Mouse (Mus musculus) liver, embryonic 18 days (tissue): ENCODE results near the gene Mef2d. TPM values are rescaled to one million over a fixed set of nuclear protein-coding genes. Genes with fewer than 3 reads are reported as not detected.

Experiments
- polyA plus RNA-seq: library from polyadenylated mRNA; depleted of rRNA; stranded (reverse); fragments of >200 nt; gene quantifications from 2 replicates; pipeline ENCODE4 v1.2.3, GENCODE M21; 2012; rRNA removed

Mef2d gene
- 9.0 and 11.5 TPM in 2 replicates for polyA plus RNA-seq

GRCm38 (mm10) chr3:88141787-88142523 lies at the start of gene Mef2d:
TSS of gene Mef2d (plus strand) at chr3:88142372.

Other genes starting within 250 kb of the Mef2d start
- 93.9 and 101 TPM in 2 replicates for gene Hdgf, start 236.1 kb upstream of the Mef2d start, polyA plus RNA-seq
- 58.4 and 61.1 TPM in 2 replicates for gene Mrpl24, start 222.9 kb upstream of the Mef2d start, polyA plus RNA-seq
- gene Isg20l2, start 212.1 kb upstream of the Mef2d start, polyA plus RNA-seq: 8.6 and 8.7 TPM in 2 replicates
- gene Rrnad1, start 211.7 kb upstream of the Mef2d start, polyA plus RNA-seq: 10.0 and 11.3 TPM in 2 replicates
- 0.05 TPM in 1 of 2 replicates, not detected in the other for gene Crabp2, start 193.7 kb upstream of the Mef2d start, polyA plus RNA-seq
- 1.1 TPM in 2 replicates for gene Nes, start 171.3 kb upstream of the Mef2d start, polyA plus RNA-seq
- 0.01 TPM in 1 of 2 replicates, not detected in the other for gene Bcan, start 142.1 kb upstream of the Mef2d start, polyA plus RNA-seq
- gene Hapln2, start 114.8 kb upstream of the Mef2d start, polyA plus RNA-seq: not detected in 2 replicates
- gene Gpatch4, start 99.3 kb upstream of the Mef2d start, polyA plus RNA-seq: 7.2 and 7.3 TPM in 2 replicates
- 38.4 and 41.8 TPM in 2 replicates for gene Naxe, start 83.9 kb upstream of the Mef2d start, polyA plus RNA-seq
- gene Ttc24, start 64.1 kb upstream of the Mef2d start, polyA plus RNA-seq: not detected in 2 replicates
- 3.4 and 4.3 TPM in 2 replicates for gene Iqgap3, start 60.4 kb upstream of the Mef2d start, polyA plus RNA-seq
- gene Rhbg, start 112.3 kb downstream of the Mef2d start, polyA plus RNA-seq: 1.5 and 1.9 TPM in 2 replicates
- 0.08 TPM in 1 of 2 replicates, not detected in the other for gene Gm38392, start 144.8 kb downstream of the Mef2d start, polyA plus RNA-seq
- gene Tsacc, start 154.6 kb downstream of the Mef2d start, polyA plus RNA-seq: 2.2 and 2.4 TPM in 2 replicates
- 116 and 118 TPM in 2 replicates for gene Cct3, start 154.7 kb downstream of the Mef2d start, polyA plus RNA-seq
- gene Glmp, start 182.7 kb downstream of the Mef2d start, polyA plus RNA-seq: 43.8 and 50.1 TPM in 2 replicates
- gene Tmem79, start 193.8 kb downstream of the Mef2d start, polyA plus RNA-seq: 0.58 and 0.64 TPM in 2 replicates
- 22.9 and 25.4 TPM in 2 replicates for gene Smg5, start 193.9 kb downstream of the Mef2d start, polyA plus RNA-seq
- 2.5 and 3.6 TPM in 2 replicates for gene Paqr6, start 222.2 kb downstream of the Mef2d start, polyA plus RNA-seq
- 0.35 and 0.79 TPM in 2 replicates for gene Bglap3, start 230.4 kb downstream of the Mef2d start, polyA plus RNA-seq
- gene Bglap2, start 236.3 kb downstream of the Mef2d start, polyA plus RNA-seq: not detected in 2 replicates
- 0.16 TPM in 1 of 2 replicates, not detected in the other for gene Bglap, start 242.1 kb downstream of the Mef2d start, polyA plus RNA-seq